Mouse (Mus musculus) right cerebral cortex, postnatal 14 days (tissue): ENCODE data around the gene Gadd45g.
"Not testable (repeated sequence)": the region's sequence is repeated elsewhere in the genome, so short reads cannot be mapped to it uniquely, and the experiment has no call there.

Experiments
- DNase-seq: peaks from one replicate; pipeline ENCODE4 v3.0.0; 2022

The Gadd45g gene

DNA sequence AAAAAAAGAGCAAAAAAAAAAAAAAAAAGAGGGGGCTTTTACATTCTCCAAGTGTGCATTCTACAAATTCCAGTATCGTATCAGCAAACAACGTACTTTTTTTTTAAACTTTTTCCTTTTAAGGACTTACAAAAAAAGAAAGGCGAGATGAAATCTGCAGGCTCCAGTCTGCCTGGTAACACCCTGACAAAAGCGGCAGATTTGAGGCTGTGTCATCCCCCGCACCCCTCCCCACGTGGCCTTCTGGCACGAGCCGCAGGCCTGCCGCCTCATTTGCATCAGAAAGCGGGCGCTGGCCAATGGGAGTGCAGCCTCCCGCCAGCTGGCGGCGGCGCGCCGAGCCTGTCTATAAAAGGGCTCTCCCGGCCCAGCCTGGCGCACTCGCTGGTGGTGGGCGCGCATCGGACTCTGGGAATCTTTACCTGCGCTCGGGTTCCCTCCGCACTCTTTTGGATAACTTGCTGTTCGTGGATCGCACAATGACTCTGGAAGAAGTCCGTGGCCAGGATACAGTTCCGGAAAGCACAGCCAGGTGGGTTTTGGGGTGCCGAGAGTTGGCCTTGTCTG lies at the start of gene Gadd45g:
Gene Gadd45g, plus strand, starts transcription at position 378 of the 567 bp plus-strand sequence.
- DNase-seq: peak; percentile 97

DNA sequence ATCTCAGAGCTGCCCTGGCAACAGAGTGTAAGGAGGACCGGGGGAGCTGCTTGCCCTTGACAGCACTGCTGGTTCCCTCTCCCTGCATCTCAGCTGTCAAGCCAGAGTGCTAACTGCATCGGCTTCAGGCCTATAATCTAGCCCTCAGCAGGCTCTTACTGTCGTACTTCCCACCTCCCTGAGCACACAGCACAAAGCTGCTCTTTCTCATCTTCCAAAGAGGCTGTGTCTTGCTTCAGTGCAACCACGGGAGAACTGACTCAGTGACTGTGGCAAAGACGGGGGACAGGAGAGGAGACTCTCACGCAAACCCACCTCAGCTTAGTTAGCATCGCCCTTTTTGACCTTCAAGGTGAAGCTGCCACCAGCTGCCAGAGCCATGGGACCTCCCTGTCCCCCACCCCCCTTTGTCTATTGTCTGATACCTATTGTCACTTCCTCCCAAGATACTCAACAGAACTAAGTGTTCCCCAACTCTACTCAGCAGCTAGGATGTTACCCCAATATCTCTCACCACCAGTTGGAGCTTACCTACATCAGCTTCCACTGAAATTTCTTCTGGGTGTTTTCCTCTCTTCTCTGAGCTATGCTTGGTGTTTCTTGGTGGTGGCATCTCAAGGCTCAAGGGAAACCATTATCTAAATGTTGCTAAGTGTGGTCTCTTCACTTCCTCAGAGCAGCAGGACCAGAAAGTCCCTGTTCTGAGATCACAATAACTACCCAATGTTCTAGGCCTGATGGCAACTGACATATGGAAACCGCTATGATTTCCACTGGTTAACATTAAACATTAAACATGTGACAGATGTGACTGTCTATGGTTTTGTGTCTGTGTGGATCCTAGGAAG lies 48.4 kb upstream of the Gadd45g start:
- no peak for DNase-seq

DNA sequence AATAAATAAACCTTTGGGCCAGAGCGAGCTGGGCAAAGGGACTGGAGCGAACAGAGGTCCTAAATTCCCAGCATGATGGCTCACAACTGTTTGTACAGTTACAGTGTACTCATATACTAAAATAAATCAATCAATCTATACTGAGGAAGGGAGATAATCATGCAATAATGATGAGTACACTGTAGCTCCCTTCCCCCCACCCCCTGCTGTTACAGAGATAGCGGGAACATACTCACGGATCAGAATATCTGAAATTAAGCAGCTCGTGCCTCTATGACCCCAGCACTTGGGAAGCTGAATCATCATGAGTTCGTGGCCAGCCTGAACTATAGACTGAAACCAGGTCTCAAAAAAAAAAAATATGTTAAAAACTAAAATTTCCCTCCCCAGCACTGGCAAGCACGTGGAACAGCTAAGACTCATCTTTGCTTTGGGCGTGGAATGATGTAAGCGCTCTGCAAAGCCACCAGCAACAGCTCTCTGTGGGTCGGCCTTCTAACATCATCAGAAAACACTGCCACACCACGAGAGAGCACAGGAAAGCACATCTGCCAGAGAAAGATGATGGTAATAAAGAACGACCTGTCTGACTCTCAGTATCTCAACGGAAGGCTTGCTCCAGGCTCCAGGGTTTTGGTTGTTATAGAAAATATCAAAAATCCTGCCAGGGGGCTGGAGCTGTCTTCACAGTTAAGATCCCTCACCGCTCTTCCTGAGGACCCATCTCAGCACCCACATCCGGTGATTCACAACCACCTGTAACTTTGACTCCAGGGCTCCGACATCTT lies 46.5 kb upstream of the Gadd45g start:
- DNase-seq: no peak

DNA sequence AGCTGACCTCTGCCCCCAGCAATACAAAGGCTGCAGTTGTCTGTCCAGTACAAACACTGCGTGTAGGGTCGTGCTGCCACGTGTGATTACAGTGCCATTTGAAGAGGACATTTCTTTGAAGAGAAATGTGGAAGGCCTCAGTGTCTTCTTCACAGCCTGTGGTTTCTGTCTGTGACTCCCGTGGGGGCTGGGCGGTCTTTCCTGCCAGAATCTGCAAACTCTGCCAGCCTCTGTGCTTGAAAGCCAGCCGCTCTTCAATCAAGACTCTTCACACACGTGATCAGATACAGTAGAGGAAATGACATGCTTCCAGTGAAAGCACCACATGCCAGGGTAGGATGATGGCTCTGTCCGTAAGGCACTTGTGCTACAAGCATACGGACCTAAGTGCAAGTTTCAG lies 45.6 kb upstream of the Gadd45g start:
- no peak for DNase-seq

DNA sequence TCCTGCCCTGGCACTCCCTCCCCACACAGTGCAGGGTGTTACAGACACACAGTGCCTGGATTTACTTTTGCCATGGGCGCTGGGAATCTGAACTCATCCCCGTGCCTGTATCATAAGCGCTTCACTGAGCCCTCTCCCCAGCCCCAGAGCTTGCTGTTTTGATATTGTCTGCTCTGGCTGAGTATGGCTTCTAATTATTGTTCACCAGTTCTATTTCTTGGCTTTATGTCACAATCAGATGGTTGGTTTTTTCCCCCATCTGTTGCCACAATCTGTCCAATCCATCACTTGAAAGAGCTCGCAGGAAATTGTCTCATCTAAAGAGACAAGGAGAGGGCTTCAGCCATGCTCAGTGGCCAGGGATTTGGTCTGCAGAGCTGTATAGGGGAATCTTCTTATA lies 40.8 kb upstream of the Gadd45g start:
- DNase-seq: no peak

DNA sequence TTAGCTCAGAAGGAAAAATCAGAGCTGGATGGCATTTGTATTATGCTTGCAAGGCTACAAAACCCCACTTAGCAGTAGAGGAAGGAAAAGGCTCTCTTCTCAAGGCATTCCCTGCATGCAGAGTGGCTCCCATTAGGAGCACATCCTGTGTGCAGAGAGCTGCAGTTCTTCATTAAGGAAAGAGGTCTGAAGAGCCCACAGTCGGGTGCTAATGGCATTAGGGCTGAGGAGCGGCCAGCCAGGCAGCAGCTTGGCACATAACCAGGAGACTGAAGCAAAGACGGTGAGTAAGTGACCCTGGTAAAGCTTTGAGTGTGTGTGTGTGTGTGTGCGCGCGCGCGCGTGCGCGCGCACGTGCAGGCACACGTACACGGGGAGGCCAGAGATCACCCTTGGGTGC lies 40.3 kb upstream of the Gadd45g start:
- DNase-seq: peak; percentile 9

DNA sequence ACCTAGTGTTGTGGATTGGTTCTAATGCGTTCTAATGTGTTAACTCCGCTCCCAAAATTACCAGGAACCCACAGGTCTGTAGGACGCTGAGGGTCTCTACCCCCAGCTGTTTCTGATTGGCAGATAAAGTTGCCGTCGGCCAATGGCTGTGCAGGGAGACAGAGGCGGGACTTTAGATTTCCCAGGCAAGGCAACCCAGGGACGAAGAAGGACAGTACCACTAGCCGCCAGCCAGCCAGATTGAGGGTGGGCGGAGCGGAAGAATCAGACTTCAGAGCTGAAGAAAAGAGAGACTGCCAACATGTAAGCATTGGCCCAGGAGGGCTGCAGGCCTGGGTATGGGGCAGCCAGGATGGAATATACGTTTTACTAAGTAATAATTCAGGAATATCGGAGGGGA lies 38.3 kb upstream of the Gadd45g start:
- peak; percentile 44 for DNase-seq

DNA sequence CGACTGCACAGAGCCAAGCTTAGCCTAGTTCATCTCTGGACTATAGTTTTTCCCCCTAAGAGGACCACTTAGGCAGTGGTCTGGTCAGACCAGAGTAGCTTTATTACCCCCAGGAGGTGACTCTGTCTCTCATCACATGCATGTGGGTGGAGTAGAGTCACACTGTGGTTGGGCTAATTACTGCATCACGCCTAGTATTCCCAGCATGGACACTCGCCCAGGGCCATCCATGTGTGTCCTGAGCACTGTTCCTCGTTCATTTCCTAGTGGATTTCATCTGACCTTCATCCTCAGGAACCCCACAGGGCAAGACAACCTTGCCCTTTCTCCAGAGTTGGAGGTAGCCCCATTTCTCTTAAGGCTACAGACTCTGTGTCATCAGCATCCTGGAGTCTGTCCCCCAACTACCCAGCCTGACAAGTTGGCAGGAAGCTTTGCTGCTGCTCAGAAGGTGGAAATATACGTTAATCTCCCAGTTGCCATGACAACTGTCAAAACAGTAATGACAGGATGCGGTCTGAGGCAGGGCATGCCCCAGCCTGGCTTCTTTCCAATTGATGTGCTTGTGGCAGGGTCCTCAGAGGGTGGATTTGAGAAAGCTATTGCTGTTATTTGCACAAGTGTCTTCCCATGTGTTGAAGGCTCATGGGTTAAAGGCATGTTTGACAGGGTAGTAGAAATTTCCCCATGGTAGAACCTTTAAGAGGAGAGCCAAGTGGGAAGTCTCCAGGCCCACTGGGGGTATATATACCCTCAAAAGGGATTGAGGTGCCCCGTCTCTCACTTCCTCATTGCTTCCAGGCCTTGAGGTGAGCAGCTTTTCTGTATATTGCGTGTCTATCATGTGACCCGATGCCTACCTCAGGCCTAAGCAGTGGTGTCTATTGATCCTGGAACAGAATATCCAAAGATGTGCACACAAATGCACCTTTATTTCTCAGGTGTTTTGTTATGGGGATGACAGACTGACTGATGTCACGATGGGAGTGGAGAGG lies 32.6 kb upstream of the Gadd45g start:
- DNase-seq: no peak

DNA sequence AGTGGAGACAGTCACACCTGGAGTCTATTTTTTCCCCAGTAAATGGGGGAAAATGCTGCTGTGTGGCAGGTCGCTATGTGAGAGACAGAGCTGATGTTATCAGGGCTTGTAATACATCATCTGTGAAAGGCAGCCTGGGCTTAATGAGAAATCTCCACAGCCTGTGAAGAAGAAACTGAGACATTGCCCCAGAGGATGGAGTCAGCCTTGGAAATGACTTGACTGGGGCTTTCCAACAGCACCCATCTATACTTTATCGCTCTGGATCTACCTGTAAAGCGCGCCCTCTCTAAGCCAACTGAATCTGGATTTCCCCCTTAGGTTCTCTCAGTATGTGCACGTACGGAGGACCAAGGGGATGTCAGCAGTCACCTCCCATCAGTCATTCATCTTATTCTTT lies 31.8 kb upstream of the Gadd45g start:
- DNase-seq: no peak

DNA sequence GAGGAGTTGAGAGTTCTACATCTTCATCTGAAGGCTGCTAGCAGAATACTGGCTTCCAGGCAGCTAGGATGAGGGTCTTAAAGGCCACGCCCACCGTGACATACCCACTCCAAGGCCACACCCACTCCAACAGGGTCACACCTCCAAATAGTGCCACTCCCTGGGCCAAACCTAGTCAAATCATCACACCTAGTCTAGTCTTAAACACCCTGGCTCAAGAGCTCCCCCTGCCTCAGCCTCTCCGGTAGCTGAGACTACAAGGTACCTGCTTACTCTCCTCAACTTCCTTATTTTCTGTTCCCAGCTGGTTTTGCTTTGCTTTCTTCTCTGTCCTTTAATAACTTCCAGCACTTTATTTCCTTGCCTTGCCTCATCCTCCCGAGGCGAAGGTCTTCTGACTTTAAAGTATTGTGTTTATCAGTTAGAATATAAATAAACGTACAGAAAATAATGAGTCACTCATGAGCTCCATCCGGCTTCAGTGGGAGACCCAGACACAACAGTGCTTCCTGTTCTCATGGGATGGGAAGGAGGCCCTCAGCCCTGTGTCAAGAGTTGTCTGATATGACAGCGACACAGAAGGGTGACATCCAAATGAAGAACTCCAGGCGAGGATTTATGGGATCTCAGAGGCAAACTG lies 30.5 kb upstream of the Gadd45g start:
- no peak for DNase-seq

DNA sequence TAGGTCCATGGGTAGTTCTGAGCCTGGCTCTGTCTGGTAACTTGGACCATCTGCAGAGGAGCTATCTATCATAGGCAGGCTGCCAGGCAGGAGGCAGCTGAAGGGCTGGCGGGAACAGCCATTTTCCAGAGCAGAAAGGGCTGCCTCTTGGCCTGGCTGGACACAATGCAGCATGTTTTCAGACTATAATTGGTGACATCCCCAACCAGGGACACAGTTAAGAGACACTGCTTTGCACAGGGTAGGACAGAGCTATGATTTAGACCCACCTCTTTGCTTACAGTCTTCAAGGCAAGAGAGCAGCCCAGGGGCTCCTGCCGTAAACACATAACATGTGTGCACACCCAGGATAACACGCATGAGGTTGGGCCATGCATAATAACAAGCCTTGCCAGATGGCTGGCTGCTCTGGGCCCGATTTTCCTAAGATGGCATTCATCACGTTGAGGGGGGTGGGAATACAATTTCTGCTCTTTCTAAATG lies 29.9 kb upstream of the Gadd45g start:
- no peak for DNase-seq

DNA sequence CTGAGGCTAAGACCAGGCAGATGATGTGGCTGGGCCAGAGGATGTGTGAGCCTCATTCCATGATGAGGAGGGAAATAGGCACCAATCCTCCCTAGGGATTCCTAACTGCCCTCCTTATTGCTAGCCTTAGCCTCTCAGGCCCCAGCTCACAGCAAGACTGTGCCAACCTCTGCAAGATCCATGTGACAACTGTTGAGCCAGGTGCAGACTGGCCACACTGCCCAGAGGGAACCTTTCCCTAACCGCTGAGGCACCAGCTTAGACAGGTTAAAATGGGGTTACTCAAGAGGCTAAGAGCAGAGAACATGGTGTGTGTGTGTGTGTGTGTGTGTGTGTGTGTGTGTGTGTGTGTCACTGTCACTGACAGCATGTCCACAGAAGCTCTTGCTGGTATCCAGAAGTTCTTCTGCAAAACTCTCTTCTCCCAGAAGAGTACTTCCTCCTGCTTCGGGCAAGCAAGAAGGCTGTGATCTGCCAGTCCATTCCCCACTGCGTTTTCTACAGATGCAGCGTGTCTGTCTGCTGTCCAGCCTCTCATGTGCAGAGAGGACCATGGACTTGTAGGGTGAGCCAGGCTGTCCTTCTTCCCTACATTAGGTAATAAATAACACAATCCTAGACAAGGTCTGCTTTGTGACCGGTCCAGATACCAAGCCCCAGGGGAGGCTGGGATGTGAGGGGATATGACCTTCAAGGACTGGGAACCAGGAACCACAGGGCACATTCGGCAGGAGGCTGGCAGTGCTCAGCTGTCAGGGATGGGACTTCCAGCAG lies 28.1 kb upstream of the Gadd45g start:
- no peak for DNase-seq

DNA sequence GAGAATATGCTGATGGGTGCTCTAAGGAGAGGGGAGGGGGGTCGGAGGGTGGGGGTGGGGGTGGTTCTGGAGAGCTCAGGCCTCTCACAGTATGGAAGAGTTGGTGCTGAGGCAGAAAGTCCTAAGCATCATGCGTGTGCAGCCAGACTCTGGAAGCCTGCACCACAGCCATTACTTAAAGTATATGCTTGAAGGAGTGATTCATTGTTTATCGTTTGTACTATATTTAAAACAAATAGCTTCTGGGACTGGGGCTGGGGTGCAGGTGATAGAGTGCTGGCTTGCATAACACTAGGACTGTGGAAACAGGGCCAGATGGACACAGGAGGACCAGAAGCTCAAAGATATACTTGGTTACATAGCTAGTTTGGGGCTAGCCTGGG lies 27.5 kb upstream of the Gadd45g start:
- DNase-seq: no peak

DNA sequence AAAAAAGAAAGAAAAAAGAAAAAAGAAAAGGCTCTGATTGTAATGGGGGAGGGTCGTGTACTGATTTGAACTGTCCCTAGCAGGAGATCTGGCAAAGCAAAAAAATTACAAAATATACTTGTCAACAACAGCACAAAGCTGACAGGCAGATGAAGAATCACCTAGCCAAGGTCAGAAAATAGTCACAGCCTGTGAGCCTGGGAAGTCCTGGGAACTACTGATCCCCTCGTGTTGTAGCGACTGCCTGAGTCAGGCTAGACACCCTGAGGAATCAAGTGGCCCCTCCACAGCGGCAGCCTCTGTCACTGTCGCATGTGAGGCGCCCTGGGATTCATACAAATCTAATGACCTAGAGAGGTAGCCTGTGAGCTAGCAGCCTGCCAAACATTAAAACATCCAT lies 27.1 kb upstream of the Gadd45g start:
- no peak for DNase-seq

DNA sequence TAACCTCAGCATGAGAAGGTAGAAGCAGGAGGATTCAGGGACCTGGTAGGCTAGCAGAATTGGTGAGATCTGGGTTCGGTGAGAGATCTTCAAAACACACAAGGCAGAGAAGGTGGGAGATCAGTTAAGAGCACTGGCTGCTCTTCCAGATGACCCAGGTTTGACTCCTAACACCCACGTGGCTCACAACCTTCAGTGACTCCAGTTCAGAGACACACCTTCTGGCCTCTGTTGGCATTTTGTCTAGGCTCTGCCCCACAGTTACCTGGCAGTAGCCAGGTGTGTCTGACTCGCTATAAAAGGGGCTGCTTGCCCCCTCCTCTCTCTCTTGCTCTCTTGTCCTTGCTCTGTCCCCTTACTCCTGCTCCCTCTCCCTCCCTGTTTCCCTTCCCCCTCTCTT lies 24.5 kb upstream of the Gadd45g start:
- DNase-seq: no peak

DNA sequence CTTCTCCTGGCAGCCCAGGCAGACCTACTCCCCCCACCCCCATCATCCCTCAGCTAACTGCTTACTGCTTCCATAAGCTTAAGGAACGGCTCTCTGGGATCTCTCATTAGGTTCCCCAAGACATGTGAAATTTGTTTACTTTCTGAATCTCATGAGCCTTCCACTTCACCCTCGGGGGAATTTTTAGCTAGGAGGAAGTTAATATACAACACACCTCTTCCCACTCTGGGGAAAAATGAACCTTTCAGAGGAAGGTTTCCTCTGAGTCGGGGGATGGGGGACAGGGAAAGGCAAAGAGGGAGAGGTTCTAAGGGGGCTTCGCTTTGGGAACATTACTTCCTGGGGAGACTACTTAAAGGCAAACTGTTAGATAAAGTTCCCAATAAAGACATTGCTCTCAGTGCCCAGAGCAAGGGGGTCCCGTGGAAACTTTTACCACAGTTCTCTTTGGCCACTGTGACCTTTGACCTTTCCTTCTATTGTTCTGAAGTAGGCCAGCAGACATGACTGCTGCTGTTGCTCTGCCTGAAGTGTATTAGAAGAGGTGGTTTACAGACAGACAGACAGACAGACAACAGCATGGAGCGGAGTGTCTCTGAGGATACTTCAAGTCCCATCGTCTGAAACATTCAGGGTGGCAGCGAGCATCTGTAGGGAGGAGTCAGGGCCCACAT lies 22.5 kb upstream of the Gadd45g start:
- DNase-seq: no peak

DNA sequence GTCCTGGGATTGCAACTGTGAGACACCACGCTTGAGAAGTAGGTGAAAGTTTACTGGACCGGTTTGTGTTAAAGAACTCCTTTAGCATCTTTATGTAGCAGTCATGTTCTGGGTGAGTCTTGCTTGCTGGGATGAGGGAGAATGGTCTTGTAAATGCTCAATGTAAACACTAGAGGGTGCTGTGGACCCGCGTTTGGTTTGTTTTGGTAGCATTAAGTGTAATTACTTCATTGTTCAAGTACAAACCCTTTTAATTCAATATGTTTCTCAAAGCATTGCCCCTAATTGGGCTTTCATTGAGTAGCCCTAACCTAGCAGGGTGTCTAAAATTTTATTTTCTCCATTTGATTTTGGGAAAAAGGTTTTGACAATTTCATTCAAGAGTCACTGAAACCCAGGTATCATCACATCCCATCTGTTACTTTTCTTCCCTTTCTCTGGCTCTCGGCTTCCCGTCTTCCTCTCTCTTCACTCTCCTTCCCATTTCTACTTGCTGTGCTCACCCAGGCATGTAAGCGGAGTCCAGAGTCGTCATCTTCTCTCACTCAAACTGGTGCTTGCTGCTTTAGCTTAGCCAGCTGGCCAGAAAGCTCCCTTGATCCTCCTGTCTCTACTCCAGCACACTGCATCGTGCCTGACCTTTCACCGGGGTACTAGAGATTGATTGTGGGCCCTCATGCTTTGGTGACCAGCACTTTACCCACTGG lies 15.6 kb upstream of the Gadd45g start:
- DNase-seq: no peak

DNA sequence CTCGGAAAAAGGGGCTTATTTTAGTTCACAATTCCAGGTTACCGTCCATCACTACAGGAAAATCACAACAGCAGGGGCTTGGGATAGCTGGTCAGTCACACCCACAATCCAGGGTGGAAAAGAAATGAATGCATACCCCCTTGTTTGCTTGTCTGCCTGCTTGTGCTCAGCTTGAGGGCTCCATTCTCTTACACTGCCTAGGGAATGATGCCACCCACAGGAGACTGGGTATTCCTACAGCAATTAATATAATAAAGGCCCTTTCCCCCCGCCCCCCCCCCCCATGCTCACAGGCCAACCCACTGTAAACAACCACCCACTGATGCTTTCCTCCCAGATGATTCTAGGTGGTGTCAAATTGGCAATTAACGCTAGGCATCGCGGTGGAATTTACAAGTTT lies 14.0 kb upstream of the Gadd45g start:
- no peak for DNase-seq

DNA sequence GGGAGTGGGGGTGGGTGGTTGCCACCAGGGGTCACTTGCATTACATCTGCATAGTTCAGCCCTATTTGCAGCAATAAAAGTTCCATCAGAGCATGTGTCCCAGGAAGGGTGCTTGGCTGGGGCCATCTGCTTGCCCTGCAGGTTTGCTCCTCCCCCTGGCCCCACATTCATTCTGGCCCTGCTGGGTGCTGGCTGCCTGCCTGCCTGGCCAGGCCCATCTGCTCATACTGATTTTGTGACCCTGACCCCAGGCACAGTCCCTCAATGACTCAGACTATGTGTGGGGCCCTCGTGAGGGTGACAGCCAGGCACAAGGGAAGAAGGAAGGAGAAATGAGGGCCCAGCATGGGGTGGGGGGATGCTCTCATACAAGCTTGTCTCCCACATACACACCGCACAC lies 12.9 kb upstream of the Gadd45g start:
- no peak for DNase-seq

DNA sequence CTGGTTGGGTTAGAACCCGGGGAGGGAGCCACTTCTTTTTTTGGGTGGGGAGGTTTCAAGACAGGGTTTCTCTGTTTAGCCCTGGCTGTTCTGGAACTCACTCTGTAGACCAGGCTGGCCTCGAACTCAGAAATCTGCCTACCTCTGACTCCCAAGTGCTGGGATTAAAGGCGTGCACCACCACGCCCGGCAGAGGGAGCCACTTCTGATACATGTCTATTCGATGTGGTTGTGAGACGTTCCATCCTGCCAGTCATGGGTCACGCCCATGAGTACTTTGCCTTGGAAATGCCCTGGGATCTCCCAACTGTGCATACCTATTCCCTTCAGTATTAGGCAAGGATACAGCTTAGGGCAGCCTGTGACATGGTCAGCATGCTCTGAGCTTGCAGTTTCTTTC lies 12.5 kb upstream of the Gadd45g start:
- DNase-seq: not testable (repeated sequence)
